Mouse (Mus musculus) midbrain, embryonic 14.5 days (tissue): ENCODE data around the gene Hira. TPM values are rescaled to one million over a fixed set of nuclear protein-coding genes. Genes with fewer than 3 reads are reported as not detected.

Source experiments
- ATAC-seq: fragments of 200-750 bp; cut with Nextera tagmentation; 2 replicates; pipeline ENCODE4 v1.8.0; 2017; ENCODE audit warnings: moderate number of reproducible peaks, moderate library complexity; ENCODE audit not compliant: low FRiP score, low TSS enrichment
- DNase-seq: peaks from one replicate; pipeline ENCODE4 v3.0.0-alpha.2; 2015
- H3K27ac ChIP-seq: fragments of 300-500 bp; sonication (generic); replicated peaks from 2 replicates; pipeline ENCODE4 v1.5.1; 2014; ENCODE audit warnings: mild to moderate bottlenecking, low read depth, low read length, moderate library complexity
- H3K27me3 ChIP-seq: fragments of 300-500 bp; sonication (generic); 2 replicates; pipeline ENCODE4 v1.6.1; 2014; ENCODE audit warnings: low read length, control low read depth, mixed read lengths; ENCODE audit not compliant: control insufficient read depth, insufficient read depth
- H3K36me3 ChIP-seq: fragments of 300-500 bp; sonication (generic); 2 replicates; pipeline ENCODE4 v1.6.1; 2014; ENCODE audit warnings: low read length, control low read depth; ENCODE audit not compliant: control insufficient read depth, insufficient read depth
- H3K4me1 ChIP-seq: fragments of 300-500 bp; sonication (generic); 2 replicates; pipeline ENCODE4 v1.6.1; 2014; ENCODE audit warnings: mild to moderate bottlenecking, antibody characterized with exemption, low read length, control low read depth; ENCODE audit not compliant: control insufficient read depth, insufficient read depth
- H3K4me2 ChIP-seq: fragments of 300-500 bp; sonication (generic); 2 replicates; pipeline ENCODE4 v1.6.1; 2014; ENCODE audit warnings: mild to moderate bottlenecking, low read length, moderate library complexity
- H3K4me3 ChIP-seq: fragments of 300-500 bp; sonication (generic); replicated peaks from 2 replicates; pipeline ENCODE4 v1.5.1; 2014; ENCODE audit warnings: low read depth, low read length
- H3K9ac ChIP-seq: fragments of 300-500 bp; sonication (generic); replicated peaks from 2 replicates; pipeline ENCODE4 v1.6.1; 2014; ENCODE audit warnings: mild to moderate bottlenecking, low read length, moderate library complexity
- H3K9me3 ChIP-seq: fragments of 300-500 bp; sonication (generic); 2 replicates; pipeline ENCODE4 v1.6.1; 2016; ENCODE audit warnings: low read length, control low read depth, mixed read lengths; ENCODE audit not compliant: control insufficient read depth
- polyA plus RNA-seq: library from polyadenylated mRNA; unstranded; fragments of >200 nt; fragmentation: Nextera tagmentation; extraction: Ambion mirVana; gene quantifications from 2 replicates; pipeline ENCODE4 v1.2.1, GENCODE M21; 2014

The Hira gene
- polyA plus RNA-seq, 1 experiment from 2014 or later, result 23.4 TPM

DNA sequence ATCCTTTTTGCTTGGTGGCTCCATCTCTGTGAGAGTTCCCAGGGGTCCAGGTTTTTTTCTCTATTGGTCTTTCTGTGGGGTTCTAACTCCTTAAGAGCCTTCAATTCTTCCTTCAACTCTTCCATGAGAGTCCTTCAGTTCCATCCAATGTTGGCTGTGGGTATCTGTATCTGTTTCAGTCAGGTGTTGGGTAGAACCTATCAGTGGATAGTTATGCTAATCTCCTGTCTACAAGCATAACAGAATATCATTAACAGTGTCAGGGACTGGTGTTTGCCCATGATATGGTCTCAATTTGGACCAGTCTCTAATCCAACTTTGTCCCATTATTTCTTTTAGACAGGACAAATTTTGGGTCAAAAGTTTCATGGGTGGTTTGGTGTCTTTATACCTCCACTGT lies 137.8 kb downstream of the Hira start:
- H3K9ac ChIP-seq, result no peak overlapping the region
- DNase-seq, result no peak
- ATAC-seq, result no peak
- no peak overlapping the region for H3K4me2 ChIP-seq
- H3K36me3 ChIP-seq, result no peaks in the 10 kb centered on the region
- H3K27ac ChIP-seq, result no peak overlapping the region
- H3K27me3 ChIP-seq, result no peaks in the 10 kb centered on the region
- no peaks in the 10 kb centered on the region for H3K4me1 ChIP-seq
- no peak overlapping the region for H3K4me3 ChIP-seq
- H3K9me3 ChIP-seq, result no peaks in the 10 kb centered on the region

Other genes starting within 250 kb of the Hira start
- 175 and 200 TPM in 2 replicates for gene Sept5, start 247.1 kb upstream of the Hira start, polyA plus RNA-seq
- gene Cldn5, start 100.2 kb upstream of the Hira start, polyA plus RNA-seq, result 72.7 and 87.8 TPM in 2 replicates
- gene Ufd1, start 65.3 kb upstream of the Hira start, polyA plus RNA-seq, result 80.2 and 82.3 TPM in 2 replicates
- gene Cdc45, start 65.0 kb upstream of the Hira start, polyA plus RNA-seq, result 6.8 and 11.1 TPM in 2 replicates
- 27.2 and 35.3 TPM in 2 replicates for gene 2510002D24Rik, start 40.5 kb upstream of the Hira start, polyA plus RNA-seq
- not detected in 2 replicates for gene Gm28539, start 40.5 kb upstream of the Hira start, polyA plus RNA-seq
- 53.5 and 55.3 TPM in 2 replicates for gene Mrpl40, start 175 bp upstream of the Hira start, polyA plus RNA-seq